Mouse (Mus musculus) stomach, postnatal 0 days (tissue): ENCODE results near the gene Eps8l2.

Experiments used
- CTCF ChIP-seq: IDR thresholded peaks from 2 replicates; pipeline ENCODE4 v1.5.1; 2016; ENCODE audit warnings: antibody characterized with exemption, low read depth, mild to moderate bottlenecking, moderate library complexity
- EP300 ChIP-seq: optimal IDR thresholded peaks from 2 replicates; pipeline ENCODE3; 2016; ENCODE audit warnings: antibody characterized with exemption

DNA sequence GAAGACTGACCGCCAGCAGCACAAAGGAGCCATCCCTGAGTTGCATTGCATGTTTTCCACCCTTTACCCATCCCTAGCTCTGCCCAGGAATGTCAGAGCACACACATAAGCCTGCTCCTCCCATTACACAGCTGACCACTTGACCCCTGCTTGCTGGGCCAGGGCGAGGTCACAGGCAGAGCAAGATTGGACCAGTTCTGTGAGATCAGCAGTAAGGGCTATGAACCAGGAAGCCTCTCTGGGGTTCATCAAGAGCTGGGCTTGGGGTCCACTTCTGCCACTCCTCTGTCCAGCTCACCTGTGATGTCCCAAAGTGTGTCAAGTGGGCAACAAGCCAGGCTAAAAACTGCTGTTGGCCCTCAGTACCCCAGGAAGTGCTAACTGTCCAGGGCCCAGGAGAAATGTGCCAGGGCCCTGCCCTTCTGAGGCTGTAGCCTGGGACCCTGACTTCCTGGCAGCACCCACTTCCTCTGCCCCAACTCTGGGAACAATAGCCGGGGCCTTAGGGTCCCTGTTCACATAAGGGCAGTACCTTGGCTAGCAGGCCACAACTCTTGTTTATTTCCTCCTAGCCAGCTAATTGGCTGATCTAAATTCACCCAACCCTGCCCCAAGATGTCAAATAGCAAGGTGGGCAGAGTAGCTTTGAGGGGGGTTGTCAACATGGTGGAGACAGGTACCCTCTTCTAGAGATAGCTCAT lies 814 bp upstream of the Eps8l2 start:
- no peak for TF ChIP-seq EP300
- TF ChIP-seq CTCF, result no peak
